Mouse (Mus musculus) CH12.LX (cell line): ENCODE data around the gene Pom121l2. TPM values are rescaled to one million over a fixed set of nuclear protein-coding genes. Genes with fewer than 3 reads are reported as not detected.

Experiments used
- DNase-seq: peaks from one replicate; pipeline ENCODE4 v3.0.0-alpha.2; 2013; ENCODE audit errors: extremely low read depth
- H3K27ac ChIP-seq: 2 replicates; pipeline ENCODE4 v1.5.1; 2012; ENCODE audit warnings: low read depth, mild to moderate bottlenecking, control low read depth, moderate library complexity; ENCODE audit not compliant: insufficient read depth
- H3K27me3 ChIP-seq: replicated peaks from 2 replicates; pipeline ENCODE3; 2012; ENCODE audit warnings: inconsistent platforms
- H3K36me3 ChIP-seq, 2 experiments: replicated peaks in 1 of 2; 2 replicates each; pipeline versions ENCODE3 to v1.6.1; 2012; ENCODE audit warnings: inconsistent platforms in 1 of 2, low read length in 1 of 2, mild to moderate bottlenecking in 1 of 2, mixed read lengths in 1 of 2, moderate library complexity in 1 of 2; ENCODE audit not compliant: control insufficient read depth in 1 of 2, insufficient read depth in 1 of 2
- H3K4me1 ChIP-seq, 2 experiments: 2 replicates each; pipeline ENCODE4 v1.6.1; 2012; ENCODE audit warnings: inconsistent platforms in 1 of 2, moderate library complexity in 1 of 2; ENCODE audit not compliant: insufficient read depth in 2 of 2, control insufficient read depth in 1 of 2
- H3K4me2 ChIP-seq: 2 replicates; pipeline ENCODE4 v1.6.1; 2012; ENCODE audit warnings: low read depth, mild to moderate bottlenecking, control low read depth; ENCODE audit not compliant: poor library complexity, insufficient read depth, severe bottlenecking
- H3K4me3 ChIP-seq, 3 experiments: fragments of 150-350 bp in 1 of 3; sonication (generic) in 1 of 3; replicated peaks in 1 of 3; 2 replicates each; pipeline versions ENCODE3 to v1.5.1; 2011 to 2012; ENCODE audit warnings: low read depth in 2 of 3, low read length in 2 of 3, mild to moderate bottlenecking in 2 of 3, moderate library complexity in 2 of 3, control low read depth in 1 of 3, improper control_type of control experiment in 1 of 3, inconsistent platforms in 1 of 3, mixed read lengths in 1 of 3; ENCODE audit not compliant: poor library complexity in 1 of 3
- H3K79me2 ChIP-seq: replicated peaks from 2 replicates; pipeline ENCODE4 v1.6.1; 2012; ENCODE audit warnings: mild to moderate bottlenecking, moderate library complexity; ENCODE audit not compliant: control insufficient read depth, poor library complexity, insufficient read depth, severe bottlenecking; ENCODE audit errors: extremely low read depth
- H3K9ac ChIP-seq: 2 replicates; pipeline ENCODE4 v1.6.1; 2012; ENCODE audit warnings: low read depth, mild to moderate bottlenecking, control low read depth, moderate library complexity; ENCODE audit not compliant: insufficient read depth
- H3K9me3 ChIP-seq: replicated peaks from 2 replicates; pipeline ENCODE3; 2012; ENCODE audit warnings: low read length, inconsistent platforms, mixed read lengths
- CHD1 ChIP-seq: IDR thresholded peaks from 2 replicates; pipeline ENCODE4 v1.6.1; 2012; ENCODE audit warnings: low read depth, low read length, improper control_type of control experiment, inconsistent platforms
- CHD2 ChIP-seq: IDR thresholded peaks from 2 replicates; pipeline ENCODE4 v1.6.1; 2011; ENCODE audit warnings: low read length, improper control_type of control experiment
- CTCF ChIP-seq, 2 experiments: IDR thresholded peaks in 1 of 2; conservative IDR thresholded peaks in 1 of 2; 2 replicates each; pipeline ENCODE4 v1.5.1; 2011 to 2012; ENCODE audit warnings: low read depth in 2 of 2, low read length in 2 of 2, improper control_type of control experiment in 1 of 2, inconsistent platforms in 1 of 2, mild to moderate bottlenecking in 1 of 2, moderate library complexity in 1 of 2
- E2F4 ChIP-seq: IDR thresholded peaks from 2 replicates; pipeline ENCODE4 v1.6.1; 2011; ENCODE audit warnings: low read depth, low read length, improper control_type of control experiment; ENCODE audit not compliant: insufficient replicate concordance
- EP300 ChIP-seq: IDR thresholded peaks from 2 replicates; pipeline ENCODE4 v1.6.1; 2011; ENCODE audit warnings: low read length, improper control_type of control experiment
- ETS1 ChIP-seq: conservative IDR thresholded peaks from 2 replicates; pipeline ENCODE4 v1.6.1; 2012; ENCODE audit warnings: low read depth, mild to moderate bottlenecking, inconsistent platforms, low read length, improper control_type of control experiment, moderate library complexity
- GABPA ChIP-seq: IDR thresholded peaks from 2 replicates; pipeline ENCODE4 v1.6.1; 2012; ENCODE audit warnings: low read depth, low read length, improper control_type of control experiment, inconsistent platforms; ENCODE audit not compliant: insufficient replicate concordance
- HCFC1 ChIP-seq: IDR thresholded peaks from 2 replicates; pipeline ENCODE4 v1.6.1; 2012; ENCODE audit warnings: low read depth, mild to moderate bottlenecking, inconsistent platforms, low read length, improper control_type of control experiment
- IRF4 ChIP-seq: IDR thresholded peaks from 2 replicates; pipeline ENCODE4 v1.6.1; 2014; ENCODE audit warnings: low read depth, mild to moderate bottlenecking, inconsistent platforms, low read length, improper control_type of control experiment
- KAT2A ChIP-seq: IDR thresholded peaks from 2 replicates; pipeline ENCODE4 v1.6.1; 2012; ENCODE audit warnings: low read length, improper control_type of control experiment, inconsistent platforms; ENCODE audit not compliant: insufficient replicate concordance
- MAFK ChIP-seq: IDR thresholded peaks from 2 replicates; pipeline ENCODE4 v1.6.1; 2011; ENCODE audit warnings: low read length, improper control_type of control experiment; ENCODE audit not compliant: insufficient replicate concordance
- MAX ChIP-seq: IDR thresholded peaks from 2 replicates; pipeline ENCODE4 v1.6.1; 2011; ENCODE audit warnings: low read length, improper control_type of control experiment
- MAZ ChIP-seq: IDR thresholded peaks from 2 replicates; pipeline ENCODE4 v1.6.1; 2012; ENCODE audit warnings: low read depth, mild to moderate bottlenecking, inconsistent platforms, low read length, improper control_type of control experiment, moderate library complexity
- MEF2A ChIP-seq: IDR thresholded peaks from 2 replicates; pipeline ENCODE4 v1.6.1; 2014; ENCODE audit warnings: low read depth, mild to moderate bottlenecking, inconsistent platforms, low read length, improper control_type of control experiment, borderline replicate concordance
- MYC ChIP-seq: IDR thresholded peaks from 2 replicates; pipeline ENCODE4 v1.6.1; 2011; ENCODE audit warnings: low read depth, mild to moderate bottlenecking, improper control_type of control experiment, low read length
- NELFE ChIP-seq: IDR thresholded peaks from 2 replicates; pipeline ENCODE4 v1.6.1; 2011; ENCODE audit warnings: low read depth, low read length, improper control_type of control experiment
- NRF1 ChIP-seq: IDR thresholded peaks from 2 replicates; pipeline ENCODE4 v1.6.1; 2014; ENCODE audit warnings: low read depth, mild to moderate bottlenecking, inconsistent platforms, low read length, improper control_type of control experiment, moderate library complexity
- PAX5 ChIP-seq: IDR thresholded peaks from 2 replicates; pipeline ENCODE4 v1.6.1; 2012; ENCODE audit warnings: low read length, inconsistent platforms, mixed read lengths
- POLR2A ChIP-seq: IDR thresholded peaks from 2 replicates; pipeline ENCODE4 v1.6.1; 2011; ENCODE audit warnings: low read depth, mild to moderate bottlenecking, improper control_type of control experiment, low read length
- RCOR1 ChIP-seq: conservative IDR thresholded peaks from 2 replicates; pipeline ENCODE4 v1.6.1; 2012; ENCODE audit warnings: low read depth, mild to moderate bottlenecking, inconsistent platforms, low read length, improper control_type of control experiment
- SIN3A ChIP-seq: IDR thresholded peaks from 2 replicates; pipeline ENCODE4 v1.6.1; 2012; ENCODE audit warnings: low read length, improper control_type of control experiment, inconsistent platforms
- SMC3 ChIP-seq: IDR thresholded peaks from 2 replicates; pipeline ENCODE4 v1.6.1; 2011; ENCODE audit warnings: low read depth, low read length, improper control_type of control experiment
- TCF12 ChIP-seq: IDR thresholded peaks from 2 replicates; pipeline ENCODE4 v1.6.1; 2014; ENCODE audit warnings: low read depth, mild to moderate bottlenecking, inconsistent platforms, low read length, improper control_type of control experiment
- UBTF ChIP-seq: IDR thresholded peaks from 2 replicates; pipeline ENCODE4 v1.6.1; 2012; ENCODE audit warnings: low read depth, mild to moderate bottlenecking, inconsistent platforms, low read length, improper control_type of control experiment, moderate library complexity
- USF1 ChIP-seq: IDR thresholded peaks from 2 replicates; pipeline ENCODE4 v1.6.1; 2014; ENCODE audit warnings: low read depth, mild to moderate bottlenecking, inconsistent platforms, low read length, improper control_type of control experiment
- ZC3H11A ChIP-seq: IDR thresholded peaks from 2 replicates; pipeline ENCODE4 v1.6.1; 2012; ENCODE audit warnings: low read depth, mild to moderate bottlenecking, inconsistent platforms, low read length, improper control_type of control experiment
- ZKSCAN1 ChIP-seq: IDR thresholded peaks from 2 replicates; pipeline ENCODE4 v1.6.1; 2012; ENCODE audit warnings: low read depth, inconsistent platforms, low read length, improper control_type of control experiment, borderline replicate concordance
- ZNF384 ChIP-seq: IDR thresholded peaks from 2 replicates; pipeline ENCODE4 v1.6.1; 2012; ENCODE audit warnings: low read depth, low read length, improper control_type of control experiment, inconsistent platforms
- dilution Hi-C: fragments of 300-500 bp; cut with MboI; formaldehyde crosslinking; loops from 2 replicates; pipeline ENCODE4 v1.14.3; 2020; ENCODE audit warnings: low sequenced_read_pairs; ENCODE audit not compliant: extremely low pct_unique_long_range_greater_than_20kb, extremely low pct_ligation_motif_present
- in situ Hi-C: fragments of 300-500 bp; cut with MboI; formaldehyde crosslinking; loops from 3 replicates; pipeline ENCODE4 v1.14.3; 2019; ENCODE audit warnings: low sequenced_read_pairs, low pct_ligation_motif_present, low pct_unique_long_range_greater_than_20kb, mixed read lengths
- polyA plus RNA-seq: library from polyadenylated mRNA; unstranded; fragments of >175 nt; gene quantifications from 2 replicates; pipeline ENCODE4 v1.2.1, GENCODE M21; 2012; ENCODE audit warnings: low read depth; ENCODE audit not compliant: insufficient read length
- total RNA-seq, 2 experiments: library from RNA; depleted of rRNA; stranded (reverse); fragments of 300-350 nt in 1 of 2; fragments of >200 nt in 1 of 2; gene quantifications; 2 replicates each; pipeline ENCODE4 v1.2.3; 2012 to 2014

The Pom121l2 gene
- total and polyA plus RNA-seq, 3 experiments, result not detected

DNA sequence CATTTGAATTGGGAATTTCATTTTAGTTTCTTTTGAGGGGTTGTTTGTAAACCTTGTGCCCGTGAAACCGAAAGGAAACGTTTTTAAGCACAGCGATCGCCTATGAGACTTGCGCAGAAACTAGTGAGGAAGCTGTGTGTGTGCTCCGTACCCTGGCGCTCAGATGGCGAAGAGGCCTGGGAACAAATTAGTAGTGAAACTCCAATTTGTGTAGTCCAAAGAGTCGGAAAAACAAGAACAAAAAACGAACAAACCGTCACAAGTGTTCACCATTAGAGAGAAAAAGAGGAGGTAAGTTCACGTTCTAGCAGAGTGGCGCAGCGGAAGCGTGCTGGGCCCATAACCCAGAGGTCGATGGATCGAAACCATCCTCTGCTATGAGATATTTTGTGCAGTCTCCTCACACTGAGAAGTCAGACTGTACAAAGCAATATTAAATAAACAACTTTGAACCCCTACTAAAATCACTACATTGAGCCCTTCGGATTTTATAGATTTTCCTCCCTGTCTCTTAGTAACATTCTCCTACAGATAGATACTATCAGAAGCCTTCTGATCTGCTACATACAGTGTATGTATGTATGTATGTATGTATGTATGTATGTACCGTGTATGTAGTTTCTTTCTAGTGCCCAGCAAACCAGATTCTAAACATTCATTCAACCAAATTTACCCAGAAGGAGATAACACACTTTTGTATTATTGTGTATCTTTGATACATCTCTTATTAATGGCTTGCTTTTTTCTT lies 6.1 kb upstream of the Pom121l2 start (continued):
- TF ChIP-seq KAT2A, result peak; percentile 73; the same call in 1 of the 2 replicates
- no peak for TF ChIP-seq MAX
- TF ChIP-seq ZC3H11A, result no peak
- no peak for TF ChIP-seq USF1
- no peak for TF ChIP-seq MAZ
- TF ChIP-seq MAFK, result peak; percentile 96
- no peak for TF ChIP-seq CHD1
- no peak for TF ChIP-seq TCF12
- TF ChIP-seq EP300, result no peak
- TF ChIP-seq NELFE, result no peak
- TF ChIP-seq UBTF, result no peak
- TF ChIP-seq POLR2A, result no peak; the same call in 1 of the 2 replicates
- peak; percentile 60 for TF ChIP-seq NRF1
- TF ChIP-seq MEF2A, result no peak
- TF ChIP-seq GABPA, result no peak
- 0 out of 2 replicates have a peak, but pooled peaks have one; percentile 51 for TF ChIP-seq IRF4
- no peak for TF ChIP-seq ZNF384
- TF ChIP-seq E2F4, result peak; percentile 84; the same call in 1 of the 2 replicates
- TF ChIP-seq RCOR1, result no peak
- no peak for TF ChIP-seq SMC3
- TF ChIP-seq CTCF (conservative IDR thresholded peaks at IDR 0.05 in 1 of 2, IDR thresholded peaks at IDR 0.05 in 1 of 2; ENCODE audit: low read depth in 2 of 2, low read length in 2 of 2), result no peak
- no peak for TF ChIP-seq HCFC1
- TF ChIP-seq MYC, result no peak

DNA sequence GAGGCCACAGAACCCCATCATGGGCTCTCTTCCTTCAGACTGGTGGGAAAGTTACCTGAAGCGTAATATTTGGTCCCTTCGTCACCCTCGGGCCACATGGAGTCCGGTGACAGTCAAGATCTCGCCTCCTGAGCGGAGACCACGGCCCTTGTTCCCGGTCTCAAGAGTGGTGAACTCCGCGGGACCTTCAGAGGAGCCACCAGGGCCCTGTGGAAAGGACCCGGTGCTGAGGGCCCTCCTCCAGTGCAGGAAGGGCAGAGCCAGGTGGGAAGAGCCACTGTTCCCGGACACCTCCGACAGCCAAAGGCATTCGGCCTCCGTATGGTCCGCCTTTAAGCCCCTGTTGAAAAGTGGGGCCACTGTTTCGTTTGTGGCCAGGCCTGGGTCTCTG lies 804 bp downstream of the Pom121l2 start:
- no peak for TF ChIP-seq SMC3
- TF ChIP-seq CHD2, result no peak
- TF ChIP-seq MAX, result no peak
- no peak for TF ChIP-seq EP300
- TF ChIP-seq CTCF (conservative IDR thresholded peaks at IDR 0.05 in 1 of 2, IDR thresholded peaks at IDR 0.05 in 1 of 2; ENCODE audit: low read depth in 2 of 2, low read length in 2 of 2), result no peak
- no peak for TF ChIP-seq KAT2A
- TF ChIP-seq ZKSCAN1, result no peak
- no peak for TF ChIP-seq SIN3A
- TF ChIP-seq ETS1, result no peak
- TF ChIP-seq CHD1, result no peak
- no peak for TF ChIP-seq MAZ
- no peak for TF ChIP-seq PAX5
- TF ChIP-seq MYC, result no peak
- TF ChIP-seq ZNF384, result no peak
- no peak overlapping the region for H3K9ac ChIP-seq
- dilution Hi-C loops (no loop called here), in situ Hi-C loops (no loop called here)
- no peaks in the 10 kb centered on the region for H3K79me2 ChIP-seq
- peaks cover 15% of the 10 kb centered on the region for H3K27me3 ChIP-seq
- no peaks in the 10 kb centered on the region for H3K36me3 ChIP-seq
- DNase-seq, result no peak
- H3K9me3 ChIP-seq, result no peaks in the 10 kb centered on the region
- H3K4me1 ChIP-seq, result peaks cover 2 to 11% of the 10 kb centered on the region in 2 experiments; a peak in 3 of 4 replicates
- H3K4me3 ChIP-seq, result no peak overlapping the region
- no peak overlapping the region for H3K27ac ChIP-seq
- H3K4me2 ChIP-seq, result no peak overlapping the region
